Mouse (Mus musculus): ENCODE measurements at regions not wholly inside any gene's neighbourhood (a gene's known extent, or its start where the extent isn't known, plus 50 kb on each side); places are given as distances from the start of the nearest gene placed in this dataset.

DNA sequence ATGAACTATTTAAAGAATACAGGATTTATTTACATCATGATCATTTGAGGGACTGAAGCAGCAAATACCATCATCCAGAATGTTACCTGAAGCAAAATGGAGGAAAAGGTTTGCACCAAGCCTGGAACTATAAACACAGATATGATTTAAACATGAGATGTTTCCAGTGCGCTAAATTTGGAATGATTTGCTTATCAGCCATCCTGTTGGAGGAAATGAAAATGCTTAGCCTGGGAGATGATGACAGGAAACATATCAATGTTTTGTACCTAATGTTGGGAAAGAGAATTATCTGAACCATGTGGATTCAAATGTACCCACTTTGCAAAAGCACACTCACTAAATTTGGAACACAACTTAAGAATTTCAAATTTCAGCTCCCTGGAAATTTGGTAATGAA, 149.3 kb downstream of the Adgra3 start:
- no peak for ATAC-seq (replicated peaks; ENCODE audit: poor library complexity)

DNA sequence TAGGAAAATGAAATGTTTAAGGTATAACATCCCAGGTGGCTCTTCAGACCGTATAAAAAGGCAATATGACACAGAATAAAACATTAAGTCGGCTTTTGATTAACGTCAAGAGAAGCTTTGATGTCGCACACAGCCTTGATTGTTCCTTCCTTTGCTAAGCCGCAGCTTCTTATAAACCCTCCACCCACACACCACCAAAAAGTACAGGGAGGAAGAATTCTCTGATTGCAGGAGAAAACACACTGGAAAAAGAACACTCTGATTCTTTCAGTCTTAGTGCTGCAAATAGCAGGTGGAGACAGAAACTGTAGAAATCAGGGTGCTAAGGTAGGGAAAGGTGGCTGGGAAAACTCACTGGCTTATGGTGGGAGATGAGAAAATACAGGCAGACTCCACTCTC, 162.7 kb downstream of the Adgra3 start:
- no peak for ATAC-seq (replicated peaks; ENCODE audit: poor library complexity)

DNA sequence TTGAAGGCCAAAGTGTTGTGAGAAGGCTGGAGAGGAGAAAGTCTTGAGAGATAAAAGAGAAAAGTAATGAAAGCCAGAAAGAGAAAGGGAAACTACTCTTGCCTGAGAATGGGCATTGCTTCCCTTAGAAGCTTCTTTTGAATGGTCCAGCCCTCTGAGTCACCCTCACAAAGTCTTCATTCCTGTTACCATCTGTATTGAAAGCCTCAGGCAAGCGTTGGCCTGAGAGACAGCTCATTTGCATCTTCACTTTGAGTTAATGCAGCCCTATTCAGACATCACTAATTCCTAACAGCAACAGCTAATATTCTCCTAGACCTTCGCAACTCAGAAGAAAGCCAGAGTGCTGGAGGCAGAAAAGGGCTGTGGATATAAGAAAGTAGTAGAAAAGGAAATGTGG, 178.4 kb downstream of the Adgra3 start:
- ATAC-seq (replicated peaks; ENCODE audit: poor library complexity): no peak

DNA sequence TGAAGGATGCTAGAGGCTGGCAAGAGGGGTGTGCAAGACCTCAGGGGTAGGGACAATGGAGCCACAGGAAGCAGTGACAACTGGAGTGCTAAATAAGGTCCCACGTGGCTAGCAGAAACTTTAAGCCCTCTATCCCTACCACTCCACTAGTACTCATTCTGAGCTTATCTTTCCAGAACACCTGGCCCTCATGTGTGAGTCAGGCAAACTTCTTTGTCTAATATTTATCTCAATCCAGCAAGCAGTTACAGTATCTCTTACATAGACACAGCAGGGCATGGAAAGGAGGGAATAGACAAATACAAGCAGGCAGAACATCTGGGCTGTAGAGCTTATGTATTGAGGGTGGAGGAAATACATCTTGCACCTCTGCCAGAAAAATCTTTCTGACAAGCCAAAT, 182.6 kb downstream of the Adgra3 start:
- no peak for ATAC-seq (replicated peaks; ENCODE audit: poor library complexity)

DNA sequence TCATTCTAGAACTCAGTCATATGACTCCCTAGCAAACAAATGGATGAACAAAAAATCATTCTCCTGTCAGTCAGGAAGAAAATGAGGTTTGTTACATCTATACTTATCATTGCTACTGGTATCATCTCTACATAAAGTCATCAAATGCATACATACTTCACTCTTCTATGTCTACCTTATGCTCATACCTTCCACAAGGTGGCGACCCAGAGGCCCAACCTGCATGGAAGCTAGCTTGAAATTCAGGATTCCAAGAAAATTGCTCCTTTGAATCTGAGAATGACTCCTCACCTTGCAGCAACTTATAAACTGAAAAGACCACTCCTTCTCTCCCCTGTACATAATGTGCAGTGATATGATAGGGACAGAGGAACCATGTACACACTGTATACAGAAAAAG, 201.6 kb downstream of the Adgra3 start:
- ATAC-seq (replicated peaks; ENCODE audit: poor library complexity): peak; percentile 44; the same call in 1 of the 2 replicates

DNA sequence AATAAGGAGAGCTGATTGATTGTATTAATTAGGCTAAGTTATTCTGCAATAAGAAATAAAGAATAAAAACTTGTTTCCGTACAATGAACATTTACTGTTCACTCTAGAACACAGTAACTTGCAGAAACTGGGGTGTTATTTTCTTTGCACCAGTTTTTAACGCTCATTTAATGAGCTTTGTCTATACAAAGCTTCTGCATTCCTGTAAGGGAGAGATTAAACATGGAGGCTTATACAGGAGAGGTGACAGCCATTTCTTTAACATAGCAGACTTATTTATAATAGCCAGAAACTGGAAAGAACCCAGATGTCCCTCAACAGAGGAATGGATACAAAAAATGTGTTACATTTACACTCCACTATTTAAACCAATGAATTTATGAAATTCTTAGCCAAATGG, 202.8 kb downstream of the Adgra3 start:
- no peak for ATAC-seq (replicated peaks; ENCODE audit: poor library complexity)

DNA sequence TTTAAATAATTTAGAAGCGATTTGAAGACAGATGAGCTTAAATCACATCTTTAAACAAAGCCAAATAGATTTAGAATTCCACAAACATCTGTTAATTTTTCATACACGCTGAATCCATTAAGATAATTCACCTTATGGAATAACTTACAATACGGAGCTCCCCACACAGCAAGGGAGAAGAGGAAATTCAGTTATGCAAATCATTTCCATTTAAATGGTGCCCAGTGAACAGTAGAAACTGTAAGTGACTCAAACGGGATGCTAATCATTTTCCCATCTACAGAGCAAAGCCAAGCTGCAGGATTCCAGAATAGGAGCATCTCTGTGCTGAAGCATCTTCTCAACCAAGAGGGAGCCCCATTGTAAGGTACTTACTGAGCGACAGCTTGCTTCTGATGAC, 210.1 kb downstream of the Adgra3 start:
- ATAC-seq (replicated peaks; ENCODE audit: poor library complexity): no peak

DNA sequence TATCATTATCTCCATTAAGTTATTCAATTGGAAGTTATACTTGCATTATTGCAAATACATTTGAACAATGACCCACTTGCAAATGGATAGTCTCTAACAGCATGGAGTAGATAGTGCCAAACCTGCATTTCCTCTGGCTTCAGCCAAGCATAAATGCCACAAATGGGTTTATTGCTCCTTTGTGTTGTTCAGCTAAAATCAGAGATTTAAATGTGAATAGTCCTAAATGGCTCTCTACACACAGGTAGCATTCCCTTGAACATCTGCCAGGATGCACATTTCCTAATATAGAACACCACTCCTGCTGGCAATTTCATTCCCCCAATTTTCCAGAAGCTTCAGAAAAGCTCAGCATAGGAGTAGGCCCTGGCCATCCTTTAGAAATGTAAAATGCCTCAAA, 210.6 kb downstream of the Adgra3 start:
- no peak for ATAC-seq (replicated peaks; ENCODE audit: poor library complexity)

DNA sequence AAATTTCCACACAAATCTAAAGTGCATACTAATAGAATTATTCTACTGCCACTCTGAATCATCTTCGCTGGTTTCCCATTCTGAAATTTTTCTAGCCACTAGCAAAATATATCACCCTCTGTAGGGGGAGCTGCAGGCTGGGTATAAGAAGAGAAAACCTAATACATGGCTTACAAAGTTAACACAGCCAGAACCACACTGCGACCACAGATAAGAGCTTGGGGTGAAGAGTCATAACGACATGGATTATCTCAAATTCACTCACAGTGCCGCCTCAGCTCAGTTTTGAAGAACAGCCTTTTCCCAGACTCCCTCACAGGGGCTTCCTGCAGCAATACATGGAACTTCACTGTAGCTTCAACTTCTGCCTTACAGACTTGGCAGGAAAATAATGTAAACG, 240.0 kb downstream of the Adgra3 start:
- ATAC-seq (replicated peaks; ENCODE audit: poor library complexity): no peak

DNA sequence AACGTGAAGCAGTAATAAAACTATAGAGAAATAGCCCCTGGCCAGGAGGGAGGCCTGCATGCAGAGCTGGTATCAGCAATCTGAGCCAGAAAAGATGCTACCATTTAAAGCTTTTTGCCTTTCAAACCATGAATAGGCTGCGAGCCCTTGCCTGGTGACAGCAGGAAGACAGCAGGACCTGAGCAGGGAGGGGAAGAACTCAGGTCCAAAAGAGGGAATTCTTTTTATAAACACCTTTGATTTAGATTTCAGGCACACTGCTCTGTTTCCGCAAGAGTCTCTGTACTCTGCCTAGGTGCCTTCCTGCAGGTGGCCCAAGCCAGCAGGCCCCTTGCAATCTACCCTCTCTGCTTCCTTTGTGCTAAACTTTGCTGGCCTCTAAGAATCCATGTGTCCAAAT, 242.1 kb downstream of the Adgra3 start:
- ATAC-seq (replicated peaks; ENCODE audit: poor library complexity): no peak

DNA sequence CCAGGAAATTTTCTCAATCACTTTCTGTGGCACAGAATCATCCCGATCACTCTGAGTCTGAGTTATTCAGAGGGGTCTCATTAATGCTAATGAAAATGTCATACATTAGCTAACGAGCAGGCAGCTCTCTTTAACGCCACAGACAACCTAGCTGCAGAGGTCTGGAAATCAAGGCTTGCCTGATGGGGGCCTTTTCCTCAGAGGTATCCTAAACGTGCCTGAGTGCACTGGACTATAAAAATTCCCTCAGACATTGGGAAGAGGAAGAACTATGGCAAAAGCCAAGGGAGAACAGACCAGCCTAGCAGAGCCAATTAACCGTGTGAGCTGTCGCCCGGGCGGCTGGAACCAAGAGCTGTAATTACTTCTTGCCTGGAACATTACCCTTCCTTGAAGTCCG, 245.5 kb downstream of the Adgra3 start:
- no peak for ATAC-seq (replicated peaks; ENCODE audit: poor library complexity)

DNA sequence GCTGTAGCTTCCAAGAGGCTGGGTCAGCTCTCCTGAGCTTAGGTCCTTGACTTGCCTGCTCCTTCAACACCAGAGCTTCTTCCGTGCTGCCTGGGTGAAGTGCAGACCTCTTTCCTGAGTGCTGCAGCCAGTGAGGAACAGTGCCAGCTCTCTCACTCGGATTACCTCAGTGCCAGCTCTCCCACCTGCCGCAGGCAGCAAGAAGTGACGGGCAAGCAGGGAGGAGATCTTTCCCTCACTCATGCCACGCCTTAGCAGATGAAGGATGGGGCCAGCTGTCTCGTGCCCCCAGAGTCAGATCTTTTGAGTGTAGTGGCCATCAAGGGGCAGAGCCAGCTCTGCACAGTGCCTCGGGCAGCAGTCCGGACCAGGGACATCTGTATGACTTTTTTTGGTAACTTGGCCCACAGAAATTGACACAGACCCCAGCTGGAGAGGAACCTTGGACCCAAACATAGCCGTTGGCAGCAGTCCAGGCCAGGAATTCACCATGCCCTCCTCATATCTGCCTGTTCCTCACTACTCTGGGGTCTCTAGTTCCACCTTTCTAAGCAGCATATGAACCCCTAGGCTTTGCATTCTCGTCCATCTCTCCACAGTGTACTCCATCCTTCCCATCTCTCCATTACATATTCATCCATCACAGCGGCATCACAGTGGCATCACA, 263.9 kb upstream of the Kcnip4 start:
- ATAC-seq (replicated peaks; ENCODE audit: poor library complexity): no peak

DNA sequence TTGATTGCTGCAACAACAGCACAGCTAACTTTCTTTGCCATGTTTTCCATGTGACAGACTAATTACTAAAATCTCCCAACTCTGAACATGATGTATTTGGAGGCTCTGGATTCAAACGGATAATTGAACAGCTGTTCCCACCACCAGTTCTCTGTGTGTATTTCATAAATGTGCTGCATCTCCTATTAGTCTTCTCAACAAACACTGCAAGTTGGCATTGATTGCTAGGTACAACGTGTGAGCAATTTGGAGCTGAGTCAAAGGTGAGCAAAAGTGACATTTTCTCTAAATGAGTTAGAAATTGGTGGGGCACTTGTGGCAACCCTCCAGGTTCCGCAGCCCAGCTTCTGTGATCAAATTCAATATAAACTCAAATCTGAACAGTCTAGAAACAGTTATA, 259.0 kb upstream of the Kcnip4 start:
- ATAC-seq (replicated peaks; ENCODE audit: poor library complexity): no peak

DNA sequence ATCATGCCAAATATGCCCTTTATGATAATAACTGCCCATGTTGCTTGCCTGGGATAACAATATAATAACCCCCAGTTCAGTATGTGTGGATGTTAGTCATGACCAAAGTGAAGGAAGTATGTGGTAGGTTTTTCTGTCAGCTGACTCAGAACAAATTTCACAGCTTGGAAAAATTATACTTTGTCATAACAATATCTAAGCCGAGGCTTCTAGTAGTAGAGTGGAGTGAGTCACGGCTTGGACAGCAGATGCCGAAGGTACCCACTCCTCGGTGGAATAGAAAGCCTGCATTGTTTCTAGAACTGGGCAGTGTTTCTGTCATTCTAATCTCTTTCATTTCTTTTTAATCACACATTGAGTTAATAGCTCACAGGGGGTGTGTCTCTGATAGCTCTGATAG, 236.3 kb upstream of the Kcnip4 start:
- no peak for ATAC-seq (replicated peaks; ENCODE audit: poor library complexity)

DNA sequence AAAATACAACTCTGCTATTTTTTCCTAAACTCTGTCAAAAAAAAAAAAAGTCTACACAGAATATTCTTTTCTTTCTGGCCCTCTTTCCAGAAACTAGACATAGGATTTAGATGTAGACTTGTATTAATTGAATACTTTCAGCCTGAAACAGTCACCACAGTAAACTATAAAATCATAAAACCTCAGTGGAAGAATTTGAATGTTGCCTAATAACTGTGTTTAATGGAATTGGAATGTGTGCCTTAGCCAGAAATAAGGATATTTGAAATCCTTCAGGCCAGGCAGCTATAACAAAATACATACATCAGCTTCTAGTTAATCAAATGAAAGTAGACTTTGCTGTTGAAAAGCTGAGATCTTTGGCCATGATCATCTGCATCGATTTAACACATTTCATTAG, 230.8 kb upstream of the Kcnip4 start:
- no peak for ATAC-seq (replicated peaks; ENCODE audit: poor library complexity)

DNA sequence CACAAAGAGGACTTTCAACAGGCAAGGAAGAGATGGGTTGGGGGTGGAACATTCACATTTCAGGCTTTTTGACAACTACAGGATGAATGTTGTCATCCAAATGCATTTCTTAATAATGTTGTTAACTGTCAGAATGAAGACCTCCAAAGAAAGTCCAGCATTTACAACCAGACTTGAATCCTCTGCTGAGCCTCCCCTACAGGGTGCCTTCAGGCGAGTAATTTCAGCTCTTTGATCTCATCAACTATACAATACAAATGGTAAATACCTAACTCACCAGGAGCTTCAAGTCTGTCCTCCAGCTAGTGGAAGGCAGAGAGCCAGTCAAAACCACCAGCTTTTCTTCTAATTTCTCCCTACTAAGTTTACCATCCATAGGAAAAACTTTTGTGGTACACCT, 187.9 kb upstream of the Kcnip4 start:
- ATAC-seq (replicated peaks; ENCODE audit: poor library complexity): no peak

DNA sequence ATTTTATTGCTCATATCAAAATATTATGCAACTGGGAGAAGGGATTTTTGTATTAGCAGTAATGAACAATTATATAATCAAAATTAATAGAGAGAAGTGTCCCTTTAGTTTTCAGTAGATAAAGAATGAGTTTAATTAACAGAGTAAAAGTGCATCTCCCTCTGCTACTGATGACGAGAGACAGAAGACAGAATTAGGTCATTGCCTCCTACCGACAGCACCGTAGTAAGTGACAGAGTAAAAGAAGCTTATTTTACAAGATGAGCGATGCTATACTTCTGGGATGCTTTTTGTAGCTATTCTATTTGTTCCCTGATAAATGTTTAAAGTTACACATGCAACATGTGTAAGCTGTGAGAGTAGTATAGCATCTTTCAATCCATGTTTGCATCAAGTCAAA, 157.4 kb upstream of the Kcnip4 start:
- ATAC-seq (replicated peaks; ENCODE audit: poor library complexity): no peak

DNA sequence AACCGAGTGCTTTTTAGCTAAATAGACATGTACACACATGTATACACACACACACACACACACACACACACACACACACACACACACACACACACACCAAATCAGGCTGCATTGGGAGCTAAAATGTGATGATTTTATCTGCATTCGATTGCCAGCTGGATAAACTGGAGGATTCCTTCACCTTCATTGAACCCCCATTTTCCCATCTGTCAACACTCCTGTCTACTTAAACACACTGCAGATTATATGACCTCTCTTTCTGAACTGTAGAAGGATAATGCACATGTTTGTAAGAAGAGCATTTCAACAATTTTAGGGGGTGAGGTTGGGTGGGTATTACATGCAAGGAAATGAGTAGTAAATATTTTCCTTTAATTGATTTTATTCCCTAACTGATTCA, 156.8 kb upstream of the Kcnip4 start:
- no peak for ATAC-seq (replicated peaks; ENCODE audit: poor library complexity)

DNA sequence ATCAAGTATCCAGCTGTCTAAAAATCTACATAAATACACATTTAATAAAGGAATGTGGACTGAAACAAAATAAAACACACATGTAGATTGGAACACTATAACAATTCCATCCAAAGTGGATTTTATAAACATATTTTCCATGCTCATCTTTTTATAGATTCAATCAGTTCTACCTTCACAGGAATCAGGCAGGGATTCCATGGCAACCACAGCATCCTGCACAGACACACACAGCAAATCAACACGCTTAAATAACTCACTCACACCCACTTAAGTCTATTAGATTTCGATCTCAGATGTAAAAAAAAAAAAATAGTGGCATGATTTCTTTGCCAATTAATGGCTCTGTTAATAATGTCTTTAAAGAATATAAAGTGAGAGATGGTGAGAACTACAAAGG, 151.2 kb upstream of the Kcnip4 start:
- no peak for ATAC-seq (replicated peaks; ENCODE audit: poor library complexity)

DNA sequence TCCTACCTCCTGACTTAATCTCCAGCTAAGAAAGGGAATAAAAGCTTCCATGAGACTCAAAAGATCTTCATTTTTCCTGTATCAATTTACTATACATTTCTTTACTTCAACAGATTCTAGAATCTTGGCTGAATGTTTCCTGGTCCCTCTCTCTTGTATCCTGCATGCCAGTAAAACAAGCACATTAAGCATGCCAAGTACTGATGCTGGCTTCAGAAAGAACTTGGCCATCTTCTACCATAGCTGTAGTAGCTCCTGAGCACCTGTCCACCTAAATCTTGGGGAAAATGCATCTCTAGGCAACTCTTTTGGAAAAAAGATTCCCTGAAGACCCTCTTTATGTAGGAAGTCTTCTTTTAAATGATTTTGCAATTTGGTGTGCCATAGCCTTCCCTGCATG, 140.5 kb upstream of the Kcnip4 start:
- ATAC-seq (replicated peaks; ENCODE audit: poor library complexity): no peak

DNA sequence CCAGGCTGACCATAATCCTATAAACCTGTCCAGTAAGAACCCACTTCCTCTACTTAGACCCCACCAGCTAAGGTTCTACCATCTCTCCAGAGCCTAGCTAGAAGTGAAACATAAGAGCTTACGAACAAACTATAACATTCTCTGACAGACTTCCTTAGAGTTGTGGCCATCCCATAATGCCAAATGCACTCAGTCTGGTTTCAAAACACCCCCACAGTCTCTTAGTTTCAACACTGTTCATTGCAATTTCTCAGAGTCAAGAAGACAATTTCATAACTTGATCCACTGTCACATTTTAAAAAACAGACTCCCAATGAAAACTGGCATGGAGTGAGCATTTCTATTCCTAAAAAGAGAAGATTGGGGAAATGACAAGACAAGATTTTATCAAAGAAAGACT, 139.2 kb upstream of the Kcnip4 start:
- no peak for ATAC-seq (replicated peaks; ENCODE audit: poor library complexity)

DNA sequence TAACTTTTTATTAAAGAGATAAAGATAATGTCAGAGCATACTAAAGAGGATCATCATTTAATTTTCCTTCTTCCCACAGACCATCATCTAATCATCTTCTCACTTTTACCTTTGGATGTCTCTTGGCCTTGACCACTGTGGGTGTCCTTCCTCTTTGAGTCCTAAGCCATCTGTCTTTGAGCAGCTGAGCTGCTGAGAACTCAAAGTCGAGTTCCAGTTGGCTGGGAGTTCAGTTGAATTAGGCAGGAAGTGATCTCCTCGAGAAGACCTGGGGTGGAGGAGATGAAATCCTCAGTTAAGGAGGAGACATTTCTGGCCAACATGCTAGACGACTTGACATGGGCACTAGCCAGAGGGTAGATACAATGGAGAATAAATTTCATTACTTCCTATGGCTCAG, 137.4 kb upstream of the Kcnip4 start:
- no peak for ATAC-seq (replicated peaks; ENCODE audit: poor library complexity)

DNA sequence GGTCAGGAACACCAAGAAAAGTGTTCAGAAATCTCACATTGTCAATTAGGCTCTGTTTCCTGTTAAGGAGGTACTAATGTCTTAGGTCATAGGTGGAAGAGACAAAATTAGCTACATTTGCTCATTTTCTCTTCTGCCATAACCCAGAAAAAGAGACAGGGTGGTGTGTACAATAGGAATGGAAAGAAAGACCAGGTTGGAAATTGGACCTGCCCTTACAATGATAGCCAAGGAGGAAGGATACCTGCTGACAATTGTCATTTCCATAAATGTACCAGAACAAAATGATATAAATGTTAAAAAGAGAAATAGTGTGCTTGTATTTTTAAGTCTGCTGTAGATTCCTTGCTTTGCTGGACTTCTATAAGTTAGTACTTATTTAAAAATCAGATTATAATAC, 135.9 kb upstream of the Kcnip4 start:
- ATAC-seq (replicated peaks; ENCODE audit: poor library complexity): no peak

DNA sequence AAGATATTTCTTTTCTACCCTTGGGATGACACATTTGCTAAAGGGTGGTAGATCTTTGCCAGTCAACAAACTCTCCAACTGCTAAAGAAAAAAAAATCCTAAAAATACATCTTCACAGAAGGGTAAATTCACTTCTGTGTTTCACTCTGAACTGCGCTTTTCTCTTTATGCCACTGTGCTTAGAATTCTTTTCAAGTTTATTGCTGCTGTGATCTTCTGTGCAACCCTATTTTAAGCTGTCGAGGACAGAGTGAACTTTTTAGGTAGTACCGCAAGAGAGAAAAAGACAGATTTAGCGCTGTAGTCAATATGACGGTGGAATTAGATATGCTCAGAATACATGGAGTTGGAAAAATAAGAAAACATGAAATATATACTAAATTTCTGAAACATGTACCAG, 126.2 kb upstream of the Kcnip4 start:
- ATAC-seq (replicated peaks; ENCODE audit: poor library complexity): no peak

All from megakaryocyte progenitor cell, adult 5-6 weeks (primary cell).